Mouse (Mus musculus) CD4-positive naive resting alpha-beta T cell, adult 76 days (primary cell): Measurements from ENCODE around the gene Paip2b. TPM values are rescaled to one million over a fixed set of nuclear protein-coding genes. Genes with fewer than 3 reads are reported as not detected.

ENCODE experiments used
- total RNA-seq: library from RNA; stranded (reverse); gene quantifications from one replicate; pipeline ENCODE4 v1.2.4, GENCODE M21; 2023

Gene Paip2b
- total RNA-seq: 76.6 TPM

GRCm38 (mm10) chr6:83831606-83832123 lies at the start of gene Paip2b:
TSS of gene Paip2b (minus strand) at chr6:83831741.

GRCm38 (mm10) chr6:83866954-83867597 lies 35.5 kb upstream of the Paip2b start, which contains the start of gene Zfp638:
TSS of gene Zfp638 (plus strand) at chr6:83867109.

GRCm38 (mm10) chr6:83794760-83795296 lies 36.7 kb downstream of the Paip2b start, which contains the start of gene Nagk:
TSS of gene Nagk (plus strand) at chr6:83794982.

GRCm38 (mm10) chr6:83775638-83776293 lies 55.8 kb downstream of the Paip2b start, which contains the start of gene Tex261:
TSS of gene Tex261 (minus strand) at chr6:83775813.

GRCm38 (mm10) chr6:83762344-83762743 lies 69.2 kb downstream of the Paip2b start, which contains the start of gene Ankrd53:
TSS of gene Ankrd53 (plus strand) at chr6:83762644.

Other genes starting within 250 kb of the Paip2b start
- gene Clec4f, start 175.6 kb downstream of the Paip2b start, total RNA-seq: not detected
- gene Cd207, start 153.9 kb downstream of the Paip2b start, total RNA-seq: not detected
- gene Vax2, start 120.5 kb downstream of the Paip2b start, total RNA-seq: not detected
- not detected for gene Atp6v1b1, start 88.8 kb downstream of the Paip2b start, total RNA-seq
- gene Ankrd53, start 69.1 kb downstream of the Paip2b start, total RNA-seq: not detected
- gene Tex261, start 55.9 kb downstream of the Paip2b start, total RNA-seq: 53.2 TPM
- gene Nagk, start 36.8 kb downstream of the Paip2b start, total RNA-seq: 9.6 TPM
- gene Zfp638, start 35.4 kb upstream of the Paip2b start, total RNA-seq: 128 TPM
- gene Dysf, start 176.8 kb upstream of the Paip2b start, total RNA-seq: 0.26 TPM